Mouse (Mus musculus) ES-E14 (cell line): ENCODE results near the gene Stat3. TPM values are rescaled to one million over a fixed set of nuclear protein-coding genes. Genes with fewer than 3 reads are reported as not detected.

Experiments used
- DNase-seq: peaks from one replicate; pipeline ENCODE4 v3.0.0-alpha.2; 2013; ENCODE audit warnings: low read depth, low spot score
- H3K27ac ChIP-seq: 2 replicates; pipeline ENCODE4 v1.5.1; 2012; ENCODE audit warnings: low read depth, mild to moderate bottlenecking, low read length, moderate library complexity, mixed read lengths; ENCODE audit not compliant: poor library complexity, insufficient read depth, severe bottlenecking
- H3K36me3 ChIP-seq: 2 replicates; pipeline ENCODE4 v1.6.1; 2012; ENCODE audit warnings: mild to moderate bottlenecking, low read length, moderate library complexity, mixed read lengths; ENCODE audit not compliant: control insufficient read depth, poor library complexity, insufficient read depth, severe bottlenecking
- H3K4me1 ChIP-seq, 2 experiments: fragments of 150-350 bp in 1 of 2; sonication (generic) in 1 of 2; 2 replicates each; pipeline ENCODE4 v1.6.1; 2012; ENCODE audit warnings: low read length in 2 of 2, mild to moderate bottlenecking in 1 of 2, mixed read lengths in 1 of 2; ENCODE audit not compliant: control insufficient read depth in 2 of 2, insufficient read depth in 2 of 2, poor library complexity in 1 of 2
- H3K4me3 ChIP-seq, 2 experiments: fragments of 150-350 bp in 1 of 2; sonication (generic) in 1 of 2; 2 replicates each; pipeline ENCODE4 v1.5.1; 2012; ENCODE audit warnings: low read length in 2 of 2, low read depth in 1 of 2, mild to moderate bottlenecking in 1 of 2, mixed read lengths in 1 of 2; ENCODE audit not compliant: insufficient read depth in 1 of 2, poor library complexity in 1 of 2, severe bottlenecking in 1 of 2
- H3K9ac ChIP-seq: 2 replicates; pipeline ENCODE4 v1.6.1; 2012; ENCODE audit warnings: low read depth, mild to moderate bottlenecking, low read length, mixed read lengths; ENCODE audit not compliant: poor library complexity, insufficient read depth, severe bottlenecking
- H3K9me3 ChIP-seq: fragments of 150-350 bp; sonication (generic); 2 replicates; pipeline ENCODE4 v1.6.1; 2012; ENCODE audit warnings: low read depth, mild to moderate bottlenecking, low read length; ENCODE audit not compliant: control insufficient read depth, insufficient read depth
- CHD2 ChIP-seq: IDR thresholded peaks from 2 replicates; pipeline ENCODE4 v1.6.1; 2014; ENCODE audit warnings: mild to moderate bottlenecking, low read depth, low read length, inconsistent platforms
- HCFC1 ChIP-seq: IDR thresholded peaks from 2 replicates; pipeline ENCODE4 v1.6.1; 2012; ENCODE audit warnings: low read length, inconsistent platforms, borderline replicate concordance; ENCODE audit not compliant: insufficient read depth
- MAFK ChIP-seq: IDR thresholded peaks from 2 replicates; pipeline ENCODE4 v1.6.1; 2014; ENCODE audit warnings: mild to moderate bottlenecking, low read depth, low read length, inconsistent platforms; ENCODE audit not compliant: insufficient read depth
- ZC3H11A ChIP-seq: IDR thresholded peaks from 2 replicates; pipeline ENCODE4 v1.6.1; 2012; ENCODE audit warnings: low read depth, mild to moderate bottlenecking, inconsistent platforms, low read length, borderline replicate concordance
- ZNF384 ChIP-seq: IDR thresholded peaks from 2 replicates; pipeline ENCODE4 v1.6.1; 2012; ENCODE audit warnings: low read depth, low read length, inconsistent platforms
- in situ Hi-C, 2 experiments: fragments of 600-800 bp; cut with MboI; formaldehyde crosslinking; loops; one replicate each; pipeline ENCODE4 v1.15.1; 2025; ENCODE audit warnings: low sequenced_read_pairs in 2 of 2, inconsistent platforms in 1 of 2; ENCODE audit not compliant: unreplicated experiment in 2 of 2
- total RNA-seq: library from RNA; depleted of rRNA; stranded (reverse); fragments of 300-350 nt; gene quantifications from 2 replicates; pipeline ENCODE4 v1.2.3, GENCODE M21; 2012

Gene Stat3
- total RNA-seq, 1 experiment, result 61.5 TPM

DNA sequence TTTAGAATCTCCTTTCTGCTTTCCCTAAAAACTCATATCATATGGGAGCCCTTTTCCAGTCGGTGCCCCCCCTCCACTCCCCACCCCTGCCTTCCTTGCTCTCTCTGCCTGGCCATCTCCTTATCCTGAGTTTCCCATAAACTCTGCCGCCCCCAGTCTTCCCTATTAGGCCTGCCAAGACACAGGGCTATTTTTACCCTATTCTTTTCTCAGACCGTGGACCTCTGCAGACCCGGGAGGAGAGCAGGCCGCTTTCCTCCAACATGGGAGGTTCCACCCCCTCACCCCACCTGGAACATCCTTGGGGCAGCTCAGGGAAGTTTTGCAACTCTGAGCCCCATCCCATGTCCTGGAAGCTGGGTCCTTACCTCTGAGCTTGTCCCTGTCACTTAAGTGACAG, 28.0 kb upstream of the Stat3 start:
- Histone ChIP-seq H3K4me3 (no peak overlapping the region), H3K9me3 (no peaks in the 10 kb centered on the region), H3K9ac (no peak overlapping the region), H3K4me1 (peaks cover 1 to 8% of the 10 kb centered on the region in 2 experiments; a peak in 3 of 4 replicates), H3K27ac (no peak overlapping the region), H3K36me3 (no peaks in the 10 kb centered on the region)
- TF ChIP-seq ZNF384, result no peak
- no peak for TF ChIP-seq ZC3H11A
- DNase-seq, result no peak
- in situ Hi-C loops, result no loop called here

DNA sequence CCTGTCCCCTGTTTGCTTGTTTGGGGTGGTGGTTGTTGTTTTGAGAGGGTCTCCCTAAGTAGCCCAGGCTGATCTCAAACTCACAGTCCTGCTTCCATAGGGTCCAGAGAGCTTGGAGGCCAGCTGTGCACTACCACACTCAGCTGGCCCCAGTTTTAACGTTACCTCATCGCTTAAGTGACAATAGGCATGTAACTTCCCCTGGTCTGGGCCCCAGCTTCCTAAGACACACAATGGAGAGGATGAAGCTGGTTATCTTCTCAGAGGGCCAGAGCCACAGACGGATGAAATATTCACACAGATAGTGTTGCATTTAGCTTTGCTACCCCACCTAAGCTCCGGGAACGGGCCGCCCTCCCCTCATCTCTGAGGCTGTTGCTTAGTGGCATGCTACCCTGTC, 26.4 kb upstream of the Stat3 start:
- H3K4me3 ChIP-seq, result no peak overlapping the region
- H3K9me3 ChIP-seq, result no peaks in the 10 kb centered on the region
- in situ Hi-C loops, result no loop called here
- H3K27ac ChIP-seq, result no peak overlapping the region
- no peak for TF ChIP-seq CHD2
- no peak for TF ChIP-seq MAFK
- no peak for TF ChIP-seq HCFC1
- no peak for TF ChIP-seq ZC3H11A
- no peak for TF ChIP-seq ZNF384
- H3K9ac ChIP-seq, result no peak overlapping the region
- H3K36me3 ChIP-seq, result no peaks in the 10 kb centered on the region
- no peak for DNase-seq
- H3K4me1 ChIP-seq, result peaks cover 1 to 8% of the 10 kb centered on the region in 2 experiments

DNA sequence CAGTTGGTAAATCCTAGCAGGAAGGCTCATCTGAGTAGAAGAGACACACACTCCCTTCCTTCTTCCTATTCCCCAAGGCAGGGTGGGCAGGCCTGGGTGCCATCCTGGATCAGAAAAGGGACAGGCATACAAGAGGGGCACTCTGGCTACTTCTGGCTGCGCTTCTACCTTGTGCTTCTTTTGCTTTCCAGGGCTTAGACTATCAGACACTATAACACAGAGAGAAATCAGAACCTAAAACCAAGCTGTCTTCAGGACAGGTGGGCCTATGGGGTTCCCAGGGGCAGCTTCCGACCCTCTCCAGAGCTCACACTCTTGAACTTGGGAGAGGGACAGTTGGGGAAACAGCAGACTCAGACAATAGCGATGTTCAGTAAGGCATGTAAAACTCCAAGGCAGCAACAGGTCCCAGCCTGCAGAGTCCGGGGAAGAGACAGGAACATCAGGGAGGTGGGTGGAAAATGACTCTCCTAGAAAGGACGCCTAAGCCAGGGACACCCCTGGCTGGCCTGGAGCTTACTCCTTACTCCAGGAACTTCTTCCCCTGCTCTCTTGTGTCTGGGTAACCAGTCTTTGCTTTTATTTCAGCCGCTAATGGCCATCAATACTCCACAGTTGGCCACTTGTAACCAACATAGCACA, 25.7 kb upstream of the Stat3 start:
- TF ChIP-seq HCFC1, result no peak
- TF ChIP-seq CHD2, result no peak
- no peak for TF ChIP-seq ZC3H11A
- TF ChIP-seq MAFK, result no peak
- no peak for TF ChIP-seq ZNF384
- no peak overlapping the region for H3K27ac ChIP-seq
- no peak overlapping the region for H3K9ac ChIP-seq
- in situ Hi-C loops, result no loop called here
- DNase-seq, result no peak
- peaks cover 1 to 8% of the 10 kb centered on the region in 2 experiments for H3K4me1 ChIP-seq
- H3K9me3 ChIP-seq, result no peaks in the 10 kb centered on the region
- H3K36me3 ChIP-seq, result no peaks in the 10 kb centered on the region
- no peak overlapping the region for H3K4me3 ChIP-seq

DNA sequence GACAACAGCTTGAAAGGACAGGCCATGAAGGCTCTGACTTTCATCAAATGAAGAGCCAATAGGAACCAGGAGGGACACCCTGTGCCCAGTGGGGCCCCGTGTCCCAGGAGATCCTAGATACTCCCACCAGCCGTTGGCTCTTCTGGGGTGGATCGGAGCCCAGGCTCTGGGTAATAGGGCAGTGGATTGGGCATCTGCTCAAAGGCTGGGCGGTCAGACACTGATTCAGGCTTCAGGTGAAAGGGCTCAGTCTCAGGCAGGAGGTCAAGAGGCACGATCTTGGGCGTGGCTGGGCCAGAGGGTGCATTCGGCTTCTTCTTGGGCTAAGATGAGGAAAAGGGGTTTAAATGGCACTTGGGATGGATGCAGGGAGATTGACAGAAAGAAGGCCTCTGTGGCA, 24.8 kb upstream of the Stat3 start:
- in situ Hi-C loops, result no loop called here
- H3K4me3 ChIP-seq, result no peak overlapping the region
- H3K9ac ChIP-seq, result no peak overlapping the region
- H3K36me3 ChIP-seq, result no peaks in the 10 kb centered on the region
- peaks cover 1 to 8% of the 10 kb centered on the region in 2 experiments for H3K4me1 ChIP-seq
- DNase-seq, result no peak
- no peak overlapping the region for H3K27ac ChIP-seq
- no peaks in the 10 kb centered on the region for H3K9me3 ChIP-seq
- TF ChIP-seq HCFC1 (no peak), ZNF384 (no peak), CHD2 (no peak), ZC3H11A (no peak), MAFK (no peak)

DNA sequence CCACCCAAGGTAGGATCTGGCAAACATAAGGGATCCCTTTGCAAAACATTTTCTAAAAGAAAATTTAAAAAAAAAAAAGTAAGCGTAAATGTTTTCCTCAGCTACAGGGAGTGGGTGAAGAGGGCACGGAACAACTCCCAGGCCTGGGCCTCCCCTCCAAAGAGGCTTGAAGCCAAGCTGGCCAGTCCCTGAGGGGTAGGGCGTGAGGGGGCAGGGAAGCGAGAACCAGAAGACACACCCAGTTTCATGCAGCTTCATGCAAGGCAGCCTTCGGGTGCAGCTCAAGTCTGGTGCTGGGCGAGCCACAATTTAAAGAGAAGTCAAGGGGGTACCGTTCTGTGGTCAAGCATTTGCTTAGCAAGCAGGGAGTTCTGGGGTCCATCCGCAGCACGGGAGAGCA, 24.3 kb upstream of the Stat3 start:
- Histone ChIP-seq H3K9ac (no peak overlapping the region), H3K4me1 (peaks cover 0 to 9% of the 10 kb centered on the region in 2 experiments), H3K36me3 (no peaks in the 10 kb centered on the region), H3K9me3 (no peaks in the 10 kb centered on the region), H3K27ac (no peak overlapping the region), H3K4me3 (no peak overlapping the region)
- DNase-seq, result no peak
- in situ Hi-C loops, result no loop called here
- no peak for TF ChIP-seq ZC3H11A
- no peak for TF ChIP-seq MAFK
- no peak for TF ChIP-seq HCFC1
- no peak for TF ChIP-seq CHD2
- no peak for TF ChIP-seq ZNF384
